Mouse (Mus musculus) embryonic facial prominence, embryonic 11.5 days (tissue): ENCODE data around the gene Ptgir. TPM values are rescaled to one million over a fixed set of nuclear protein-coding genes. Genes with fewer than 3 reads are reported as not detected.

ENCODE experiments used
- ATAC-seq: fragments of 200-750 bp; cut with Nextera tagmentation; replicated peaks from 2 replicates; pipeline ENCODE4 v1.8.0; 2017; ENCODE audit warnings: low read depth; ENCODE audit not compliant: insufficient number of reproducible peaks, low FRiP score, low TSS enrichment
- DNase-seq: peaks from one replicate; pipeline ENCODE4 v3.0.0-alpha.2; 2015; ENCODE audit warnings: low spot score
- H3K27ac ChIP-seq: fragments of 300-500 bp; sonication (generic); replicated peaks from 2 replicates; pipeline ENCODE4 v1.5.1; 2014; ENCODE audit warnings: mild to moderate bottlenecking, low read depth, low read length, control low read depth
- H3K27me3 ChIP-seq: fragments of 300-500 bp; sonication (generic); 2 replicates; pipeline ENCODE4 v1.6.1; 2014; ENCODE audit warnings: mild to moderate bottlenecking, low read length, moderate library complexity, mixed read lengths; ENCODE audit not compliant: control insufficient read depth, insufficient read depth
- H3K36me3 ChIP-seq: fragments of 300-500 bp; sonication (generic); replicated peaks from 2 replicates; pipeline ENCODE4 v1.6.1; 2014; ENCODE audit warnings: low read depth, mild to moderate bottlenecking, low read length, moderate library complexity, mixed read lengths; ENCODE audit not compliant: control insufficient read depth, insufficient read depth
- H3K4me1 ChIP-seq: fragments of 300-500 bp; sonication (generic); 2 replicates; pipeline ENCODE4 v1.6.1; 2014; ENCODE audit warnings: low read length, mixed read lengths; ENCODE audit not compliant: control insufficient read depth, insufficient read depth
- H3K4me2 ChIP-seq: fragments of 300-500 bp; sonication (generic); 2 replicates; pipeline ENCODE4 v1.6.1; 2014; ENCODE audit warnings: low read depth, mild to moderate bottlenecking, control low read depth, low read length, moderate library complexity
- H3K4me3 ChIP-seq: fragments of 300-500 bp; sonication (generic); 2 replicates; pipeline ENCODE4 v1.5.1; 2014; ENCODE audit warnings: low read depth, low read length, control low read depth
- H3K9ac ChIP-seq: fragments of 300-500 bp; sonication (generic); replicated peaks from 2 replicates; pipeline ENCODE4 v1.6.1; 2014; ENCODE audit warnings: mild to moderate bottlenecking, control low read depth, low read length
- H3K9me3 ChIP-seq: fragments of 300-500 bp; sonication (generic); replicated peaks from 2 replicates; pipeline ENCODE4 v1.6.1; 2016; ENCODE audit warnings: mild to moderate bottlenecking, low read length, inconsistent platforms, mixed read lengths; ENCODE audit not compliant: control insufficient read depth
- WGBS: fragments of 180-500 bp; shearing (Covaris S2); extraction: QIAGEN DNeasy Blood & Tissue Kit; methylation state at CpG from one replicate; pipeline ENCODE4 v1.1.7; 2014; 5-methylcytosine and 5-hydroxymethylcytosine counted together
- polyA plus RNA-seq: library from polyadenylated mRNA; unstranded; fragments of >200 nt; fragmentation: Nextera tagmentation; extraction: Ambion mirVana; gene quantifications from 2 replicates; pipeline ENCODE4 v1.2.1, GENCODE M21; 2014

Gene Ptgir
- 0.87 and 1.1 TPM in 2 replicates for polyA plus RNA-seq

DNA sequence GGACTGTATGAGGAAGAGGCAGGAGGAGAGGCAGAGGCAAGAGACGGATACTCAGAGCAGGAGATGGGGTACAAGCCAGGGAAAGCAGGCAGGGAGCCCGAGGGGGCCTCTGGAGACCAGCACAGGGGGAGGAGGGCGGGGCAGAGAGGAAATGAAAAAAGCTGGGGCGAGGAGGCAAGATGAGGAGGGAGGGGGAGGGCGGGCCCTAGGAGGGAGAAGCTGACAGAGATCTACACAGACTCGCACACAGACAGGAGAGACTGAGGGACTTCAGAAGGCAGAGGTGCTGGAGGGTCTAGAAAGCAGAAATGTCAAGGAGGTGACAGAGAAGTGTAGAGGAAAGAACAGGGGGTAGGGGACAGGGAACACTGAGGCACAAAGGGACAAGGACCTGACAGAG is at the start of gene Ptgir:
Ptgir (plus strand) TSS at position 210 of the 400 bp plus-strand sequence.
- Histone ChIP-seq H3K36me3 (no peaks in the 10 kb centered on the region), H3K4me3 (no peak within 1 kb of the TSS), H3K4me2 (no peak within 1 kb of the TSS; the same call in 1 of the 2 replicates), H3K9ac (no peak within 1 kb of the TSS; the same call in 1 of the 2 replicates), H3K4me1 (peaks cover 3% of the 10 kb centered on the region; the same call in 1 of the 2 replicates), H3K9me3 (no peaks in the 10 kb centered on the region), H3K27ac (no peak within 1 kb of the TSS), H3K27me3 (no peaks in the 10 kb centered on the region)
- ATAC-seq (no peak), DNase-seq (no peak)
- 16% methylated on average over 6 of the region's 6 CpGs for WGBS

DNA sequence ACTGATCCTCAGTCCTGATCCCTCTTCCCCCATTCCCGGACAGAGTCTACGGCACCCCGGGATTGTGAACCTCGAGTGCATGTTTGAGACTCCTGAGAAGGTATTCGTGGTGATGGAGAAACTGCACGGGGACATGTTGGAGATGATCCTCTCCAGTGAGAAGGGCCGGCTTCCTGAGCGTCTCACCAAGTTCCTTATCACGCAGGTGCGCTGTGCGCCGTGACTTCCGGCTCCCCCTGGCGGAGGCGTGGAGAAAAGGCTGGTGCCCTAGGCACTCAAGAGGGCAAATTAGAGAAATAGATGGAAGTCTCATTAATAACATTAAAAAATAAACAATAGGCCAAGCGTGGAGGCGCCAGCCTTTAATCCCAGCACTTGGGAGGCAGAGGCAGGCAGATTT is 48.0 kb upstream of the Ptgir start:
- no peak overlapping the region for H3K4me2 ChIP-seq
- DNase-seq (peak; percentile 49), ATAC-seq (no peak)
- no peak overlapping the region for H3K9ac ChIP-seq
- no peaks in the 10 kb centered on the region for H3K4me1 ChIP-seq
- no peak overlapping the region for H3K27ac ChIP-seq
- H3K27me3 ChIP-seq, result no peaks in the 10 kb centered on the region
- 17% methylated on average over 17 of the region's 17 CpGs for WGBS
- H3K4me3 ChIP-seq, result no peak overlapping the region
- H3K9me3 ChIP-seq, result no peaks in the 10 kb centered on the region
- H3K36me3 ChIP-seq, result peaks cover 3% of the 10 kb centered on the region

DNA sequence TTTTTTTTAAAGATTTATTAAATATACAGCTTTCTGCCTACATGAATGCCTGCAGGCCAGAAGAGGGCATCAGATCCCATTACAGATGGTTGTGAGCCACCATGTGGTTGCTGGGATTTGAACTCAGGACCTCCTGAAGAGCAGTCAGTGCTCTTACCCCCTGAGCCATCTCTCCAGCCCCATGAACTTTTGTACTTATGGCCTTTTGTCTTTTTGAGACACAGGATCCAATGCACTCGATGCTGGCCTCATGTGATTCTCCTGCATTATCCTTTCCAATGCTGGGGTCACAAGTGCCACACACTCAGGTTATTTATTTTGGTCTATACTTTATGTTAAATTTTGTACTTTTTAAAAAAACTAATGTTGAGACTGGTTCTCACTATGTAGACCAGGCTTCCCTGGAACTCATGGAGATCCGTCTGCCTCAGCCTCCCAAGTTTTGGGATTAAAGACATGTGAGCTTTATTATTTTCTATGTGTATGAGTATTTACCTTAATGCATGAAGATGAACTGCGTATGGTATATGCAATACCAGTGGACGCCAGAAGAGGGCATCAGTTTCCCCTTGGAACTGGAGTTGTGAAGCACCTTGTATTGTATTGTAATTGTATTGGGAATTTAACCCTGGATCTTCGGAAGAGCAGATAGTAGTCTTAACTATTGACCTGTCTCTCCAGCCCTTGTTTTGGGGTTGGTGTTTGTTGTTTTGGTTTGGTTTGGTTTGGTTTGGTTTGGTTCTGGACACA is 46.2 kb upstream of the Ptgir start:
- ATAC-seq, result no peak
- Histone ChIP-seq H3K4me1 (no peaks in the 10 kb centered on the region), H3K36me3 (peaks cover 5% of the 10 kb centered on the region)

DNA sequence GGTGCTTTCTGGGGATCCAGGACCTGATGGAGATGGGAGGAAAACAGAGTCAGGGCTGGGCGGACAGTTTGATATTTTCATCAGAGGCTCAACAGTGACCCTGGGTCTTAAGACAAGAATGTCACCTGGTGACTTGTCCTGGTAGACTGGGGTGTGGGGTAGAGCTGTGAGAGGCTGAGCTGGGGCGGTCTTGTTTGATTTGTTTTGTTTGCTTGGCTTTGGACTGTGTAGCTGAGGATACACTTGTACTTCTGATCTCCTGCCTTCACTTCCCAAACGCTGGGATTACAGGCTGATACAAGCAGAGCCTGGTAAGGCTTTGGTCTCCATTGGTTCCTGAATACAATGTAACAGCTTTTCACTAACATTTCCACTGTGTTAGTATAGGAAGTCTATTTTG is 38.8 kb upstream of the Ptgir start:
- 85% methylated on average over 3 of the region's 3 CpGs for WGBS
- Histone ChIP-seq H3K36me3 (peaks cover 2% of the 10 kb centered on the region), H3K4me3 (no peak overlapping the region), H3K4me2 (no peak overlapping the region), H3K27me3 (no peaks in the 10 kb centered on the region), H3K27ac (no peak overlapping the region), H3K9me3 (no peaks in the 10 kb centered on the region), H3K4me1 (no peaks in the 10 kb centered on the region), H3K9ac (no peak overlapping the region)
- DNase-seq (no peak), ATAC-seq (no peak)

More for the DNA sequence above, 46.2 kb upstream of the Ptgir start:
- Histone ChIP-seq H3K4me3 (no peak overlapping the region), H3K27ac (no peak overlapping the region), H3K9me3 (no peaks in the 10 kb centered on the region), H3K4me2 (no peak overlapping the region), H3K9ac (no peak overlapping the region), H3K27me3 (no peaks in the 10 kb centered on the region)
- 29% methylated on average over 5 of the region's 5 CpGs for WGBS
- DNase-seq, result peak; percentile 72

DNA sequence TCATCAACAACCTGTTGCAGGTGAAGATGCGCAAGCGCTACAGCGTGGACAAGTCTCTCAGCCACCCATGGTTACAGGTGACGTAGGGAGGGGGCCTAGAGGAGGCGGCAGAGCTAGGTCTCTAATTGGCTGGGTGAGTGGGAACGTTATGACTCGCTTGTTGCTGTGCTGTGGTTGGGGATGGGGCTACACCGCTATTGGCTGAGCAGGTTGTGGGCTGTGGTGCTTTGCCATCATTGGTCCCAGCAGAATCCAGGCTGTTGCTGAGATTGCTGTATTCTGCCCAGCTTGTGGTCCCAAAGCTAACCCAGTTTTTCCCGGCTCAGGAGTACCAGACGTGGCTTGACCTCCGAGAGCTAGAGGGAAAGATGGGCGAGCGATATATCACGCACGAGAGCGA is 36.8 kb upstream of the Ptgir start:
- H3K27me3 ChIP-seq, result no peaks in the 10 kb centered on the region
- no peaks in the 10 kb centered on the region for H3K4me1 ChIP-seq
- peak overlapping the region; percentile 42 for H3K4me2 ChIP-seq
- WGBS, result 20% methylated on average over 16 of the region's 16 CpGs
- H3K27ac ChIP-seq, result no peak overlapping the region
- peak; percentile 87 for DNase-seq
- no peaks in the 10 kb centered on the region for H3K9me3 ChIP-seq
- peak; percentile 91 for ATAC-seq
- peaks cover under 1% of the 10 kb centered on the region for H3K36me3 ChIP-seq
- H3K4me3 ChIP-seq, result peak overlapping the region; percentile 13; the same call in 1 of the 2 replicates
- H3K9ac ChIP-seq, result no peak overlapping the region

DNA sequence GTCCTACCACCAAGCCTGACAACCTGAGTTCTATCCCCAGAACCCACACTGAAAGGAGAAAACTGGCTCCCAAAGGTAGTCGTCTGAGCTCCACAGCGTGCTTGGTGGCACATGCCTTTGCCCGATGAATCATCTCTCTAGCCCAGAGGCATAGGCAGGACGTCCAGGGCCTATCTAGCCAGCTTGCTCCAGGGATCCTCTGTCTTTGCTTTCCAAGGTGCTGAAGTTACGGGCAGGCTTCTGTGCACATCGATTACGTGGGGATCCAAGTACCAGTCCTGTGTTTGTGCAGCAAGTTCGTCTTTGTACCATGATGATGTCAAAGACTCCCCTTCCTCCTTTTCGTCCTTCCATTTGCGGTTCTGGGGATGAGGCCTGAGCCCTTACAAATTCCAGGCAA is 34.7 kb upstream of the Ptgir start:
- no peaks in the 10 kb centered on the region for H3K9me3 ChIP-seq
- no peak overlapping the region for H3K9ac ChIP-seq
- H3K27me3 ChIP-seq, result no peaks in the 10 kb centered on the region
- ATAC-seq (no peak), DNase-seq (no peak)
- H3K27ac ChIP-seq, result no peak overlapping the region
- H3K4me1 ChIP-seq, result no peaks in the 10 kb centered on the region
- H3K36me3 ChIP-seq, result no peaks in the 10 kb centered on the region; the same call in 1 of the 2 replicates
- WGBS, result 81% methylated on average over 10 of the region's 10 CpGs
- H3K4me2 ChIP-seq, result no peak overlapping the region
- H3K4me3 ChIP-seq, result no peak overlapping the region

DNA sequence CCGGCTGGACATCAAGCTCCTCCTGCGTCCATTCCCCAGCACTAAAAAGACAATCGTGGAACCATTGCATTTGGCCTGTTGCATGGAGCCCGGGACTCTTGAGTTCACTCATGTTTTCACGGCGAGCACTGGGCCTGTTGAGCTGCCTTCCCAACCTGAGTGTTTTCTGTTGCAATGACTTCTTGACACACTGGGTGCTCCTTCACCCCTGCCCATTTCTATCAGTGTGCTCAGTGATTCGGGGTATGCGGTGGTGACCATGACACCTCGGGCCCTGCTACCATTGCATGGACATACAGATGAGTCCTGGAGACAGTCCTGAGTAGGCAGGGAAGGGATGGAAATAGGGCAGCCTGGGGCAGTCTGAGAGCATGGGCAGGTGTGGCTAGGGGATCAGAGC is 33.8 kb upstream of the Ptgir start:
- ATAC-seq, result no peak

DNA sequence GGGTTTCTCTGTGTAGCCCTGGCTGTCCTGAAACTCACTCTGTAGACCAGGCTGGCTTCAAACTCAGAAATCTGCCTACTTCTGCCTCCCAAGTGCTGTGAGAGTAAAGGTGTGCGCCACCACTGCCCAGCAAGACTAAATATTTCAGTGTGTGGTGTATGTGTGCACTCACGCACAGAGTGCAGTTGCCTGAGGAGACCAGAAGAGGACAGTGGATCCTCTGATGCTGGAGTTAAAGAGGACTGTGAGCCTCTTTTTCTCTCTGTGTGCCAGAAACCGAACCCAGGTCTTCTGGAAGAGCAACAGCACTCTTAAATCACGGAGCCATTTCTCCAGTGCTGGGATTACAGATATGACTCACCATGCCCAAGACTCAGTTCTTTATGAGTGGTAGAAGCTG is 32.9 kb upstream of the Ptgir start:
- DNase-seq (no peak), ATAC-seq (no peak)
- Histone ChIP-seq H3K9me3 (no peaks in the 10 kb centered on the region), H3K9ac (no peak overlapping the region), H3K27me3 (no peaks in the 10 kb centered on the region), H3K4me1 (no peaks in the 10 kb centered on the region; the same call in none of the 2 replicates), H3K4me2 (no peak overlapping the region), H3K27ac (no peak overlapping the region), H3K36me3 (no peaks in the 10 kb centered on the region; the same call in 1 of the 2 replicates), H3K4me3 (no peak overlapping the region)
- 89% methylated on average over 4 of the region's 4 CpGs for WGBS

More for the DNA sequence above, 33.8 kb upstream of the Ptgir start:
- Histone ChIP-seq H3K36me3 (no peaks in the 10 kb centered on the region; the same call in 1 of the 2 replicates), H3K9ac (no peak overlapping the region), H3K4me2 (no peak overlapping the region), H3K4me3 (no peak overlapping the region), H3K9me3 (no peaks in the 10 kb centered on the region), H3K27ac (no peak overlapping the region), H3K4me1 (no peaks in the 10 kb centered on the region; the same call in none of the 2 replicates), H3K27me3 (no peaks in the 10 kb centered on the region)
- 91% methylated on average over 9 of the region's 9 CpGs for WGBS
- DNase-seq, result no peak
